Mouse (Mus musculus) liver, postnatal 0 days (tissue): ENCODE measurements at regions not wholly inside any gene's neighbourhood (a gene's known extent, or its start where the extent isn't known, plus 50 kb on each side); places are given as distances from the start of the nearest gene placed in this dataset.

Experiments used
- ATAC-seq: fragments of 200-750 bp; cut with Nextera tagmentation; 2 replicates; pipeline ENCODE4 v1.8.0; 2017; ENCODE audit warnings: mild to moderate bottlenecking, moderate library complexity
- DNase-seq: peaks from one replicate; pipeline ENCODE4 v3.0.0-alpha.2; 2016
- H3K27ac ChIP-seq: fragments of 300-500 bp; sonication (generic); 2 replicates; pipeline ENCODE4 v1.5.1; 2014; ENCODE audit warnings: antibody characterized with exemption, moderate library complexity, mild to moderate bottlenecking, low read depth
- H3K27me3 ChIP-seq: fragments of 300-500 bp; sonication (generic); 2 replicates; pipeline ENCODE4 v1.6.1; 2014; ENCODE audit warnings: low read length, control low read depth, mixed read lengths; ENCODE audit not compliant: insufficient read depth
- H3K36me3 ChIP-seq: fragments of 300-500 bp; sonication (generic); replicated peaks from 2 replicates; pipeline ENCODE4 v1.6.1; 2014; ENCODE audit warnings: mild to moderate bottlenecking, control low read depth, low read length, moderate library complexity, mixed read lengths; ENCODE audit not compliant: insufficient read depth
- H3K4me1 ChIP-seq: fragments of 300-500 bp; sonication (generic); 2 replicates; pipeline ENCODE4 v1.6.1; 2014; ENCODE audit warnings: antibody characterized with exemption, mild to moderate bottlenecking, control low read depth; ENCODE audit not compliant: insufficient read depth
- H3K4me2 ChIP-seq: fragments of 300-500 bp; sonication (generic); 2 replicates; pipeline ENCODE4 v1.6.1; 2014; ENCODE audit warnings: low read depth, mild to moderate bottlenecking, low read length, moderate library complexity, mixed read lengths
- H3K4me3 ChIP-seq: fragments of 300-500 bp; sonication (generic); 2 replicates; pipeline ENCODE4 v1.5.1; 2014; ENCODE audit warnings: low read depth, low read length
- H3K9ac ChIP-seq: fragments of 300-500 bp; sonication (generic); replicated peaks from 2 replicates; pipeline ENCODE4 v1.6.1; 2014; ENCODE audit warnings: mild to moderate bottlenecking, moderate library complexity
- H3K9me3 ChIP-seq: fragments of 300-500 bp; sonication (generic); 2 replicates; pipeline ENCODE4 v1.6.1; 2016; ENCODE audit warnings: mild to moderate bottlenecking, control low read depth, low read length, mixed read lengths
- CTCF ChIP-seq: sonication (generic); IDR thresholded peaks from 2 replicates; pipeline ENCODE4 v1.5.1; 2016; ENCODE audit warnings: antibody characterized with exemption, low read depth
- EP300 ChIP-seq: IDR thresholded peaks from 2 replicates; pipeline ENCODE4 v1.6.1; 2016; ENCODE audit warnings: antibody characterized with exemption, low read depth, mild to moderate bottlenecking
- WGBS: fragments of 180-500 bp; shearing (Covaris S2); extraction: QIAGEN DNeasy Blood & Tissue Kit; methylation state at CpG from one replicate; pipeline ENCODE4 v1.1.7; 2014; ENCODE audit not compliant: insufficient replicate concordance; 5-methylcytosine and 5-hydroxymethylcytosine counted together

- Histone ChIP-seq H3K36me3 (no peaks in the 10 kb centered on the region), H3K9ac (no peak overlapping the region), H3K4me2 (no peak overlapping the region), H3K27ac (no peak overlapping the region), H3K4me1 (no peaks in the 10 kb centered on the region), H3K9me3 (no peaks in the 10 kb centered on the region), H3K27me3 (no peaks in the 10 kb centered on the region), H3K4me3 (no peak overlapping the region)
- TF ChIP-seq EP300 (no peak), CTCF (no peak)
- no peak for DNase-seq
- ATAC-seq, result no peak
- 81% methylated on average over 3 of the region's 3 CpGs for WGBS
Observed at GRCm38 (mm10) chr2:75386636-75387035, 272.4 kb upstream of the Hnrnpa3 start.

GRCm38 (mm10) chr2:75392041-75392440, 267.0 kb upstream of the Hnrnpa3 start:
- H3K4me1 ChIP-seq, result no peaks in the 10 kb centered on the region
- H3K27ac ChIP-seq, result no peak overlapping the region
- no peak for ATAC-seq
- no peaks in the 10 kb centered on the region for H3K36me3 ChIP-seq
- WGBS, result 76% methylated on average over 3 of the region's 3 CpGs
- no peaks in the 10 kb centered on the region for H3K9me3 ChIP-seq
- TF ChIP-seq EP300 (no peak), CTCF (no peak)
- no peak overlapping the region for H3K9ac ChIP-seq
- H3K4me3 ChIP-seq, result no peak overlapping the region
- H3K4me2 ChIP-seq, result no peak overlapping the region
- DNase-seq, result no peak
- no peaks in the 10 kb centered on the region for H3K27me3 ChIP-seq

- WGBS, result 72% methylated on average over 6 of the region's 6 CpGs
- no peak for TF ChIP-seq EP300
- TF ChIP-seq CTCF, result no peak
- Histone ChIP-seq H3K27me3 (no peaks in the 10 kb centered on the region), H3K9ac (no peak overlapping the region), H3K4me2 (no peak overlapping the region), H3K4me1 (no peaks in the 10 kb centered on the region), H3K36me3 (no peaks in the 10 kb centered on the region), H3K9me3 (no peaks in the 10 kb centered on the region), H3K4me3 (no peak overlapping the region), H3K27ac (no peak overlapping the region)
- no peak for DNase-seq
- ATAC-seq, result no peak
Observed at GRCm38 (mm10) chr2:75394928-75395673, 264.0 kb upstream of the Hnrnpa3 start.

GRCm38 (mm10) chr2:75396016-75396415, 263.0 kb upstream of the Hnrnpa3 start:
- H3K4me2 ChIP-seq, result no peak overlapping the region
- no peaks in the 10 kb centered on the region for H3K27me3 ChIP-seq
- H3K9me3 ChIP-seq, result no peaks in the 10 kb centered on the region
- H3K9ac ChIP-seq, result no peak overlapping the region
- TF ChIP-seq EP300, result no peak
- no peak for TF ChIP-seq CTCF
- 73% methylated on average over 2 of the region's 2 CpGs for WGBS
- H3K4me1 ChIP-seq, result no peaks in the 10 kb centered on the region
- H3K4me3 ChIP-seq, result no peak overlapping the region
- DNase-seq, result no peak
- H3K27ac ChIP-seq, result no peak overlapping the region
- no peak for ATAC-seq
- H3K36me3 ChIP-seq, result no peaks in the 10 kb centered on the region

DNA sequence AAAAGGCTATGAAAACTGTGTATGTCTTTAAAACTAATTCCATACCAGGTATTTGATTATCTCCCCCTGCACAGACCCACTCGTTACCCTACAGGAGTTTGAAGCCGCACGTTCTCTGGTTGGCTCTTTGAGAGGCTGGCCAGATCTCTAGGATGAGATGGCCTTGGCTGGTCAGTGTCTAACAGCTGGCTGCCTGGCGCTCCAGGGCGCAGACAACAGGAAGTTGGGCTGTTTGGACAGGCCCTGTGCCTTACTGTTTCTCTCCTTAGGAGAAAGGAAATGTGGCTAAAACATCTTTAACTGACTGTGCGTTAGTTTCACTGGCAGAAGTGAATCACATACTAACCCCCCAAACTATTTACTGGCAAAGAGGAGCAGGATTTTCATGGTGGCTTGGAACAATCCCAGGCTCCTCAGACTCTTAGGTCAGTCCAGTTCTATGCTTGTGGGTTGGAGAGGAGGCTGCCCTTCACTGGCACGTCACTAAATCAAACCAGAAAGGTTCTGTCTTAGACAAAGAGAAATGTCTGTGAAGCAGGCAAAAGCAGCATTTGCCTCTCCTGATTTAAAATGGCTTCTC, 258.7 kb upstream of the Hnrnpa3 start:
- no peaks in the 10 kb centered on the region for H3K27me3 ChIP-seq
- H3K9ac ChIP-seq, result no peak overlapping the region
- no peak overlapping the region for H3K4me3 ChIP-seq
- H3K4me2 ChIP-seq, result no peak overlapping the region
- H3K36me3 ChIP-seq, result no peaks in the 10 kb centered on the region
- no peak overlapping the region for H3K27ac ChIP-seq
- TF ChIP-seq CTCF (no peak), EP300 (no peak)
- ATAC-seq, result no peak
- 58% methylated on average over 7 of the region's 7 CpGs for WGBS
- DNase-seq, result no peak
- H3K9me3 ChIP-seq, result no peaks in the 10 kb centered on the region
- no peaks in the 10 kb centered on the region for H3K4me1 ChIP-seq

GRCm38 (mm10) chr2:75403791-75404190, 255.3 kb upstream of the Hnrnpa3 start:
- ATAC-seq (no peak), DNase-seq (no peak)
- H3K9ac ChIP-seq, result no peak overlapping the region
- no peak overlapping the region for H3K27ac ChIP-seq
- no peaks in the 10 kb centered on the region for H3K27me3 ChIP-seq
- no peaks in the 10 kb centered on the region for H3K4me1 ChIP-seq
- no peak overlapping the region for H3K4me3 ChIP-seq
- no peaks in the 10 kb centered on the region for H3K36me3 ChIP-seq
- no peak for TF ChIP-seq CTCF
- TF ChIP-seq EP300, result no peak
- 80% methylated on average over 8 of the region's 8 CpGs for WGBS
- H3K4me2 ChIP-seq, result no peak overlapping the region
- H3K9me3 ChIP-seq, result no peaks in the 10 kb centered on the region
